Mouse (Mus musculus) brain, adult 2 months (tissue): ENCODE measurements at regions not wholly inside any gene's neighbourhood (a gene's known extent, or its start where the extent isn't known, plus 50 kb on each side); places are given as distances from the start of the nearest gene placed in this dataset.

Experiments
- DNase-seq: peaks from one replicate; pipeline ENCODE4 v3.0.0; 2011; ENCODE audit warnings: low read depth, low spot score

DNA sequence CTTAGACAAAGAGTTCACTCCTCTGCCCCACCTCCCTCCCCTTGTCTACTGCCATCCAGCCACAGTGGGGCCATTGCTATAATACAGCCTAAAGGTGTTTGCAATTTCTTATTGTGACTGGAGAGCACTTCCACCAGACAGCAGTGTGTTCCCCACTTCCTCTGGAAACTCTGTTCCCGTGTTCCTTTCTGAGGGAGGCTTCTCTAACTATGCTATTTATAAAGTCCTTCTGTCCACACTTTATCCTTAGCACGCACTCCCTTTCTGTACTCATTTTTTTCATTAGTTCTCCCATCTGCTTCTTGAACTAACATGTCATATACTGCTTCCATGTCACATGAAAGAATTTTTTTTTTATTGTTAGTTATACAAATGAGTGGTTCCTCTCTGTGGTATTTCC, 52.0 kb upstream of the 4930432M17Rik start:
- DNase-seq: peak; percentile 54

DNA sequence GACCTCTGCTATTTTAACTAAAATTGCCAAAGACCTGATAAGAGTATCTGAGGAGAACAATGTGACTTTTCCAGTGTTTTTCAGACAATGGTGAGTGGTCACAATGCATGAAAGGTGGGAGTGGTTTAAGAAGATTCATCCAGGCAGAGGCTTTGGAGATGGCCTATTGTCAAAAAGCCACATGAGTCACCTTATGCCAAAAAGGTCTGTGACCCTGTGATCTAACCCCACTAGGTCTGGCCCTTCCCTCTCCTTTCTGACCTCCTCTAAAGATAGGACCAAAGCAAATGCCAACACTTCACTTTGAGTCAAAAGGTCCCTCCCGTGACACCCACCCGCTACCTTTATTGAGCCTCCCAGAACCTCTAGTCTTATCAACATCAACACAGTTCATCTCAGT, 52.4 kb upstream of the 4930432M17Rik start:
- DNase-seq: no peak

DNA sequence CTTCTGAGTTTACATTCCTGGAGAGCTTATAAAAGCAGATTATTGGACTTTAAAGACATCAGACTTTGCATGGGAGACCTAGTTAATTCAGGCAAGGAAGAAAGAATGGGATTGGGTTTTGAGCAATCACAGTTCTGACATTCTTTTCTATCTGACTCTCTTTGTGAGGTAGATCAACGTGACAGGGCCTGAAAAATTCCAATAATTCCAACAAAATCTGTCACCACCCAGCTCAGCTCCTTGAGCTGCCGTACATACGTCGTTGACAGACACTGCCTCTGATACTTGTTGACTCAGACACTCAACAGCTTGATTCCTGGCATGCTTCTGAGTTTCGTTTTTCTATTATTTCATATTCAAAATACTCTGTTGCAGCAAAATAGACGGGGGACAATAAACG, 53.2 kb upstream of the 4930432M17Rik start:
- DNase-seq: no peak

DNA sequence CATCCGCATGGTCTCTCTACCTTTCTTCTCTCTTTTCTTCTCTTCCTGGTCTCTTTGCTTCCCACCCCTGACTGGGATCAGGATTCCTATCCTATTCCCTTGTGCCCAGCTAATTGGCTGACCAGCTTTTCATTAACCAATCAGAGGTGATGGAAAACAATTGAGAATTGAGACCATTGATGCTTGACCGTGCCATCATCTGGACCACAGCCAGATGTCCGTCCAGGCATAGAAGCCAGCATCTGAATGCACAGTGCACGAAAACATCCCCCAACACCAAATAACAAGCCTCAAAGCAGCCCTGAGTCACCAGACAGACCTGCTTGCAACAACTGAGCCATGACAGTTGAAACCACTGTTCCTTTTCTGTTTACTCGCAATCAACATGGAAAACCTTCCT, 54.5 kb upstream of the 4930432M17Rik start:
- DNase-seq: peak; percentile 80

DNA sequence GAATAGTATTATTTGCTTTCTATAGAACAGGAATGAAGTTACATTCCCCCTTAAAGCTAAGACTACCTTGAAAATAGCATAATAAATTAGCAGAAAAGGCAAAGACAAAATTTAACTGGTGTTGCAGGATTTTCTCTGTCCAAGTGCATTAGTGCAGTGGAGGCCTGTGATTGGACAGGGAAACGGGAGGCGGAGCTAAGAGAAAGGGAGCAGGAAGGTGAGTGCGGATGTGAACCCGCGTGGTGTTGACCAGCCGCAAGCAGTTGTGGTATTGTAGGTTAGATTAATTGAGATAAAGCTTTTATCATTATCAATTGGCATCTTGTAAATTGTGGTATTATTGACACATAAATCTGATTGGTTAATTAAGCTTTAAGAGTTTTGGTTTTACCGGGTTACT, 55.8 kb upstream of the 4930432M17Rik start:
- no peak for DNase-seq

DNA sequence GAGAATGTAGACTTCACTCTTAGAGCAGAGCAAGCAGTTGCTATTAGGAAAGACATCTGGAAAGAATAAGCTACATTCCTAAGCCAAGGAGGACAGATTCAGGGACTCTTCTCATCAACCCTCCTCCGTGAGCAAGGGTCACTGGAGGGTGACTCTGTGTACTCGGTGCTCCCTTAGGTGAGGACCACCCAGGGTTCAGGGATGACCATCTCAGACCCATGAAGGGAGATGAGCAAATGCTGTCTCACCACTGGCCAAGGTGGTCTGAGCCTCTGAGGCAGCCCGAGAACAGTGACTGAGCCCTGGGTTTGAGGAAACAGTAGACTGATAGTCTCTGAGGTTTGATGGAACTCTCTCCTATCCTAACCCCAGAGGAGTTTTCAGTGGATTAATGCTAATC, 57.3 kb upstream of the 4930432M17Rik start:
- DNase-seq: no peak

DNA sequence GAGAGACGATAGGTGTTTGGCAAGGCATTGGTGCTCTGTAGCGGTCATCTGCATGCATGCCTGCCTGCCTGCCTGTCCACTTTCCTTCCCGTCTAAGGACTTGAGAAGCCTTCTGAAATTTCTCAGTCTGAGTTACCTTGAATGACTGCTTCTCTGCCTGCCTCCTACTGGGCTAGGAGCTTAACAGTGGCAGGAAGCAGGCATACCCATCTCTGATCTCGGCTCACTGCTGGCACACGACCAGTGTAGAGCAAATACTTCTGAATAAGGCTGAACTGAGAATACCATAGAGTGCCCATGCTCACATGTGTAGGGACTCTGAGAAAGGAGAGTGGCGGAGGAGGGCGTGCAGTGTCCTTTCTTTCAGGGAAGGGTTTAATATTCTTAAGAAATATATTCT, 60.7 kb upstream of the 4930432M17Rik start:
- no peak for DNase-seq

DNA sequence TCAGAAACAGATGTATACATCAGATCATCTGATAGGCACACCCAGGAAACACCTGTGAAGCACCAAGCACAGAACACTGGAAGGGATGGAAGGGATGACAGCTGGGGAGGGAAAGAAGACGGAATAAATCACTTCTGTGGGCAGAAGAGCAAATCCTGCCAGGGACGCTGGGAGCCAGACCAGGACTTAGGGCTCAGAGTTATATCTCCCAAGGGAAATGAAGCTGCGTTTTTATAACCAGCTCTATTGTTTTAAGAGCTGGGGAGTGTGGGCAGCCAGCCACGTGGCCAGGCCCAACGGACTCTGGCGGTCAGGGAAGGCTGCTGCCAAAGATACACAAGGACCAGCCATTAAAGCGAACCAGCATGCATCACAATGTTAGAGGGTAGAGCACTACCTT, 61.5 kb upstream of the 4930432M17Rik start:
- DNase-seq: no peak

DNA sequence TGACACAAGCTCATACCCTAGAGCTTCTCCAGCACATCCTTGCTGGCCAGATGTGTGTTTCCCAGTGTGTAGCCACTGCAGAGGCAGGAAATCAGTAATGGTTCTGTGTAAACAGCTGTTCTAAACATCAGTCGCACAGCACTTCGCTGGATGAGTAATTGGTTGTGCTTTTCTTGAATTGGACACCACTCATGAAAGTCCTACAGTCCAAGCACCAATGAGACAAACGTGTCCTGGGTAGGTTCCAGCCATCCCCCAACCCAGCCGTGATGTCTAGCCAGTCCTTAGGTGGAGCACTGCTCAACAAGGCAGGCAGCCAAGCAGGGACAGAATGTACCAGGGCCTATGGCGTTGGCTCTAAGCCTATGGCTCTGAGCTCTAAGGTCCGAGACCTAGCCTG, 65.8 kb upstream of the 4930432M17Rik start:
- DNase-seq: no peak

DNA sequence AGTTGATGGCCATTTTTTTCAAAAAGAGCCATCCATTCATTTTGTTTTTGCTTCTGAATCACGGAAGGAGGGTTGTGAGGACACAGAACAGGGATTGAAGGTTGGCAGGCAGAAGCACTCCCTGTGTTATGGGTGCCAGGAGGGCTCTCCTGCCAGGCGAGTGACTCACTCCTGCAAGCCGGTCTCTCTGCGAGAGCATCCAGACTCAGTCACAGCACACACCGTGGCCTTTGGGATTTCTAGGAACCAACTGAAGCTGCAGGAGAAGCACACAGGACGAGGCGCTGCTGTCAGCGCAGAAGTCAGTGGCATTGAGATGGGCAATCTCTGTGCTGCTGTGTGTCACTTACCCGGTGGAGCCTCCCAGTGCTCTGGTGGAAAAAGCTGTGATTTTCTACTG, 66.5 kb upstream of the 4930432M17Rik start:
- peak; percentile 79 for DNase-seq

DNA sequence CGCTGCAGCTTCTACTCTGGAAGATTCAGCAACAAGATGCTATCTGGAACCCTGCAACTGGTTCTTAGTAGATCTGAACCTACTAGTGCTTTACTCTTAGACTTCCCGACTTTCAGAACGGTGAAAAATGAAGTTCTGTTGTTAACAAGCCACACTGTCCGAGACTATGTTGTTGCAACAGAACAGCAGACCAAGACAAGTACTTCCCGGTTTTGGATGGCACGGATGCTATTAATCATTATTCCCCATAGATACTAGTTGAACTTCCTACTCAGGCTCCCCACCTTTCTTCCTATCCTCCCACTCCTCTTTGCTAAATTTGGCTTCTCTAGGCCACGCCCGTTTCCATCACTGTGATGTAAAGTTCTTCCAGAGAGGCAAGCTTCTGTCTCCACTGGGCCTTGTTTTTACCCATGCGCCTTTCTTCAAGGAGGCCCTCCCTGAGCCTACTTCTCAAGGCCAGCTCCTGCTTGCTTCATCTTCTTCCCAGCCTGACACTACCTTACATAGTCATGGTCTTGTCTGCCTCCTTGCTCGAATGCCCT, 67.7 kb upstream of the 4930432M17Rik start:
- no peak for DNase-seq

DNA sequence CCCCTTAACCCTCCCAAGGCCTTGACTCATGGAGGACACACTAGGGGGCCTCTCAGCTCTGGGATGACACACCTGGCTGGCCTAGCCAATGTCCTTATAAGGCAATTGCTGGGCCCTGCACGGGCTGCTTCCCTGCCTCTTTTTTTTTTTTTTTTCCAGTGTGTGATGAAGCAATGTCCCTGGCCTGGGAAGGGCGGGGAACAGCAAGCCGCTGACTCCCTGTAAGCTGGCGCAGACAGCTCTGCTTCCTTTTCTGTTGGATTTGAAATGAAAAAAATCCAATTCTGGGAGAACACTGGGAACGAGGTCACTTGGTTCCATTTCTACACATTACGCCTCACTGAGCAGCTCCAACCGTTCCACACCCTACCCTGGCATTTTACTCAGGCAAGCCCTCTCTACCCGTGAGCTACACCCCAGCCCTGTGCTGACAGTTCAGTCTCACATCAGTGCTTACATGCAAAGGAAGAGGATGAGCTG, 68.4 kb upstream of the 4930432M17Rik start:
- no peak for DNase-seq

DNA sequence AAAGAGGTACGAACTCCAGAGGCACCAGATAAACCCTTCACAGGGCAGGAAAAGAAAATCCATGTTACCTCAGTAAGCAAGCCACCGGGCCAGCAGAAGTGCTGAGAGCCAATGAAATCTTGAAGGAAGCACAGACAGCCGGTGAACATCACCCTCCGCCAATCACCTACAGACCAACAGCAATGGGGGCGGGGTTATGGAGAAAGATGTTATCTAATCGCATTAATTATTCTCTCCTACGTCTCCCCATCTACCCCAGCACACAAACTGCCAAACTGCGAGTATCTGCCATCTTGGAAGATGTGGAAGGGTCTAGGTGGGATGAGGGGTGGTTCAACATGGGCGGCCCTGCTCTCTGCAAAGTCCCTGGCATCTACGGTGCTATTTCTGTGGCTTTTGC, 68.6 kb upstream of the Slc44a3 start:
- no peak for DNase-seq

DNA sequence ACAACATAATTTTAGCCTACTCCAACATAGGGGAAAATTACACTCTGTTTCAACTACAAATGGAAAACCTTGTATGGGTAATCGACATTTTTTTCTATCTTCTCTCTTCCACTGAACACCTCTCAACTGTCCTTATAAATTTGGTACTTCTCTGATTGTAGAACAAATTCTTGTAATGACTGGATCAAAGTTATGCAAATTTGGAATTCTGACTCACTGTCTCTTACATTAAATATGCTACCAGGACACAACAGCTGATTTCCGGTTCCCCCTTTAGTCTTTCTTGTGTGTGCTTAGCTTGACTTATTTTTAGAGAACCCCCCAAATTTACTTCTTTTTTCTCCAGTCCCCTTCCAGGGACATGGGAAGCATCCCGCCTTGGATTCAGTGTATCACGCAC, 68.2 kb upstream of the Slc44a3 start:
- DNase-seq: no peak

DNA sequence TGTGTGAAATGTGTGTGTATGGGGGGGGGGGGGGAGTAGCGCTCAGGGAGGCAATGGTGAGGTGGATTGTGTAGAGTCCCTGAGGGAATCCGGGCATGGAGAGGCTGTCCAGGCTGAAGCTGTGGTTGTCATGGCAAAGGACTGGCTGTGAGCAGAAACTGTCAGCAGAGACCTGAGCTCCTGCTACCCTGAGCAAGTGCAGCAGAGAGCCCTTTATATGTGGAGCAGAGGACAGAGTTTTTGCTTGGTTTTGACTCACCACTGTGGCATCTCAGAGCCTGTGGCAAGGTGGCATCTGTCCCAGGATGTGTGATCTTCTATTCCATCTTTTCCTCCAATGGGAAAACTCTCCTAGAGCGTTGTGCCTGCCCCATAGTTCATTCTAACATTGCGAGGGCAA, 65.8 kb upstream of the Slc44a3 start:
- DNase-seq: no peak

DNA sequence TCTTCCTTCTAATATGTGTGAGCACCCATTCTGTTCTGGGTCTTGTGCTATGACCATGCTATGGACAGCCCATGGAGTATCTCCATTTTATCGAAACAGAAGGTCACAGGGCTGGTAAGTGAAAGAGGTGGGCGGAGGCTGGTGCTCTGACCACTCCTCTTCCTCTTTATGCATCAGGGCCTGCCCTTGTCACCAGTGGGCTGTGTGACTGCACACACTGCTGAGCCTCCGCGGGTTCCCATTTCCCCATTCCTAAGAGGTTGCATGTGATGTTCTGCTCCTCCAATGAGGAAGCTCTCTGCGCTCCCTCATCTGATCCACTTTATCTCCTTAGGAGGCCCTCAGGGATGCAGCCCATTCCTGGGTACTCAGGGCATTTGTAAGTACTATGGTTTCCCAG, 65.0 kb upstream of the Slc44a3 start:
- no peak for DNase-seq

DNA sequence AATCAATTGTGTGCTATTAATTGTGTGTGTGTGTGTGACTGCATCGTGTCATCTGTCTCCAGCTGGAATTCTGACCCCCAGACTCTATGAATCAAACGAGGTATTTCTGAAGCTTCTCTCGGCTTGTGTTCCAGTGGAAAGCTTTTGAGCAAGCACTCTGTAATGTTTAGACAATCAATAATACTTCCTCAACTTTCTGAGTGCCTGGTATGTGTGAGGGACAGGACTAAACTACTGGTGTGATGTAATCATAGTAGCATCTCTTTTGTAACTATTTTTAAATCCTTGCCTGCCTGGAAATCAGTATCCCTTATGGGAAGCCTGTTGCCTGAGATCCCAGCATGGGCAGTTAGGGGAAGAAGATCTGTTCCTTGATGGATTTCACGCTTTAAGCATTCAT, 62.4 kb upstream of the Slc44a3 start:
- DNase-seq: no peak

DNA sequence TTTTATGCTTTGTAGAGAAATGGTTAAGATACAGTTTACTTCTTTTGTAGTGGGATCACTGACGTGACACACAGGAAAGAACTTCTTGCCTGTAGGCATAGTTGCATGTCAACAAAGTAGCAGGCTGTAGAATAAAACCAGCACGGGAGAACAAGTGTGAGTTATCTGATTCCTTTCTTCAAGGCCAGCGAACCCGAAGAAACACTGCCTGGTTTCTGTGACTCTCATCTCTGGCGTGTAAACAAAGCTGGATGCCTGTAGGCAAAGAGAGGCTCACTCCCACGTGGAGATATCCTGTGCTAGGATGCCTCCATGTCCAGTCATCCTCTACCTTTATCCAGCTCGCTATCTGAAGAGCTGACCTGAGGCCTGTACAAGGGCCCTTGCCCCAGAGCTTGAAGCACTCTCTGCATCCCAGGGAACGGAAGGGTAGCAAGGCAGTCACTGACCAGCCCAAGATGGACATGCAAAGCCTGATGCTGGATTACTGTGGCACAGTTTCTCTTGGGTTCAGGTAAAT, 61.5 kb upstream of the Slc44a3 start:
- no peak for DNase-seq

DNA sequence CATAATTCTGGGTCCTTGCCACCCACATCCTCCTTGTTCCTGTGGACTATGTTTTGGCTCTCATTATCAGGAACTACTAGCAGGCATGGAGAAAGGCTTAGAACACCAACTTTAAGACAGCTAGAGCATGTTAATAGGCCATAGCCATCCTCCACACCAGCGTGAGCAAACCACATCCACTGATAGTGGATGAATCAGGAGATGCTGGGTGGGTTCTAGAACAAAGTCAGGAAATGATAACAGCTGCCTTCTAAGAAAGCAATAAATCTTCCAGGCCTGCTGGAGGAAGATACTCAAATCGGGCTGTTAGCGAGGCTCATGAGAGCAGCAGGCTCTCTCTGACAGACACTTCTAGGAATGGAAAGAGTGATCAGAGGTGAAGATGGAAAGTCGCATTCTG, 60.9 kb upstream of the Slc44a3 start:
- DNase-seq: no peak

DNA sequence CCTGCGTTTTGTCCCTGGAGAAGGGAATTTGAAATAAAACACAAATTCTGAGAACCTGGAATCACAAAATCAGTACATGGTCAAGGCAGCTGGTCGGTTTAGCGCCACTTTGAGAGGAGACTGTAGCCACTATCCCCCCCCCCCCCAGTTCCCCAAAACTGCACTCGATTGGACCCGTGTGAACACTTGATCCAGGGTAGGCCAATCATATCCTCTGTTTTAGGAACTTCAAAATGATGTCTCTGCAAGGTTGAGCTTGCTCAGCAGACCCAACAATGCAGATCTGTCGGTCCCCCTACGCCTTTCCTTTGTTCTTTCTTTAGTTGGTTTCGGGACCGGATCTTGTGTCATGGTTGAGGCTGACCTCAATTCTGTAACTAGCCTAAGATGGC, 57.3 kb upstream of the Slc44a3 start:
- DNase-seq: no peak

DNA sequence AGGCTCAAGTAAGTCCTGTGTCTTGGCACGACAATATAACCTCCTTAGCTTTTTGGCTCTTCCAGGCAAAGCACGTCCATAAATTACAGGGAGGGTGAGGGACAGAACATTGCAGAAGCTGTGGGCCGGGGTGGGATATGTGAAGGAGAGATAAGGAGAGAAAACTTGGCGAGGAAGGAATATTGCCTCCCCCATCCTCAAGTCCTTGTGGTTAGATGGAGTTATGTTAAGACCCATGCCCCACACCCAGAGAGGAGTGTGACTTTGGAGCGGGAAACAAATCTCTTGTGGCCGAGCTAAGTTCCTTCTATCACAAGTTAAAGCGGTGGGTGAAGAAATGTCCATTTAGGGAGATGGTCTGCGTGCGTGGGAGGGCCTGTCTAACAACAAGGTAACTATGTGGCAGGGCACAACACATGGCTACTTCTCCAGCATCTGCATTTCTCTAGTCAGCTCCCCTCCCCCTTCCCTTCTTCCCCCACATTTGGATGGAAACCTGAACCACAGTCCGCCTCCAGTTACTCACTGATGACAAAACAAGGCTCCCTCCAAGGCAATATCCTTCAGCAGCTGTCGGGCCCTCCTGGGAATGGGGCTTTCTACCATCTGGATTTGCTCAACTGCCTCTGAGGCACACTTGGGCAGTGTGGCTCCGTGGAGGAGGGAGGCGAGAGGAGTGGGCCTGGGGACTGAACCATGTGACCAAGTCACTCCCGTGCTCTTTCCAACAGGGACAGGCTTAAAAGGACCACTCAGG, 56.7 kb upstream of the Slc44a3 start:
- peak; percentile 42 for DNase-seq

DNA sequence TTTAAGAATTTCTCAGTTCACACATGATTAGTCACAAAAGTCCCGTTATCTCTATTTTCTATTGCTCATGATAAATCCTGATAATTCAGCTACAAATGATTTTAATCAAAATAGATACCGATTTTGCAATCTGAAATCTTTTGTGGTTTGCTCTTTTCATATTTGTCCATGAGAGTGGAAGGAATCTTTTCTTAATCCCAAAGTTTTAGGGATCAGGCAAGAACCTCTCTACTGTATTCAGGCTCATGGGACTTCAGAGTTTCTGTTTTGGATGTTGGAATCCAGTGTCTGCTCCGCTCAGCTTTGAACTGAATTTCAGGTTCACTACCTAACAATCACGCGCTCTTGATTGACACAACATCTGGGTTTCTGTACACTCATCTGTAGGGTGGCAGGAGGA, 53.1 kb upstream of the Slc44a3 start:
- DNase-seq: no peak

DNA sequence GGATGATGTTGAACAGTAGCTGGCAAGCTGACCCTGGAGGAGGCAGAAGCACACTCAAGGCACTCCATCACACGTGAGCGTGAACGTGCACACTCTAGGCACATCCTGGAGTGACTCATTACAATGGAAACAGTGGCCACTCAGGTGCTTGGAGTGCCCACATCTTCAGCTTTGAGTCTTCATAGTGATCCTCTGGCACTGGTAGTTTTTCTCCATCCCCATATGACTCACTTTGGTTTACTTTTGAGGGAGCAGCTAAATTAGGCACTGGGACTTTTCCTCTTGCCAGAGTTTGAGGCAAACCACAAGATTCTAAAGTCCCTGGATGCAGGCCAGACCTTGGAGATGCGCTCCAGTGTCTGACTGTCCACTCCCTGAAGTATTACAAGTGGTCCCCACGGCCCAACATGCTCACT, 52.5 kb upstream of the Slc44a3 start:
- peak; percentile 50 for DNase-seq
